Mouse (Mus musculus) lung, postnatal 0 days (tissue): Measurements from ENCODE around the gene Insyn1.

Experiments
- CTCF ChIP-seq: IDR thresholded peaks from 2 replicates; pipeline ENCODE4 v1.5.1; 2016; ENCODE audit warnings: antibody characterized with exemption, mild to moderate bottlenecking
- EP300 ChIP-seq: IDR thresholded peaks from 2 replicates; pipeline ENCODE4 v1.6.1; 2016; ENCODE audit warnings: antibody characterized with exemption, mild to moderate bottlenecking, control low read depth

- TF ChIP-seq CTCF: no peak
- TF ChIP-seq EP300: no peak
Measured at GRCm38 (mm10) chr9:58513749-58514148, 25.3 kb downstream of the Insyn1 start.
